Mouse (Mus musculus) midbrain, embryonic 10.5 days (tissue): ENCODE measurements around the gene Slc35f6. TPM values are rescaled to one million over a fixed set of nuclear protein-coding genes. Genes with fewer than 3 reads are reported as not detected.

ENCODE experiments used
- DNase-seq: peaks from one replicate; pipeline ENCODE4 v3.0.0-alpha.2; 2017; ENCODE audit warnings: low spot score
- H3K27ac ChIP-seq: fragments of 300-500 bp; sonication (generic); replicated peaks from 2 replicates; pipeline ENCODE4 v1.5.1; 2016; ENCODE audit warnings: mild to moderate bottlenecking
- H3K27me3 ChIP-seq: fragments of 300-500 bp; sonication (generic); 2 replicates; pipeline ENCODE4 v1.6.1; 2016; ENCODE audit warnings: low read depth, mild to moderate bottlenecking; ENCODE audit not compliant: poor library complexity, severe bottlenecking
- H3K36me3 ChIP-seq: fragments of 300-500 bp; sonication (generic); 2 replicates; pipeline ENCODE4 v1.6.1; 2016; ENCODE audit warnings: mild to moderate bottlenecking, moderate library complexity
- H3K4me1 ChIP-seq: fragments of 300-500 bp; sonication (generic); 2 replicates; pipeline ENCODE4 v1.6.1; 2016
- H3K4me3 ChIP-seq: fragments of 300-500 bp; sonication (generic); 2 replicates; pipeline ENCODE4 v1.5.1; 2016; ENCODE audit warnings: mild to moderate bottlenecking, moderate library complexity
- H3K9me3 ChIP-seq: fragments of 300-500 bp; sonication (generic); replicated peaks from 2 replicates; pipeline ENCODE4 v1.6.1; 2016; ENCODE audit warnings: mild to moderate bottlenecking
- WGBS: fragments of 180-500 bp; shearing (Covaris S2); methylation state at CpG from one replicate; pipeline ENCODE4 v1.1.7; 2016; 5-methylcytosine and 5-hydroxymethylcytosine counted together
- polyA plus RNA-seq: library from polyadenylated mRNA; unstranded; fragments of >200 nt; fragmentation: Nextera tagmentation; extraction: Ambion mirVana; gene quantifications from 2 replicates; pipeline ENCODE4 v1.2.1, GENCODE M21; 2016

Slc35f6 gene
- polyA plus RNA-seq, 1 experiment from 2014 or later = 26.7 TPM

DNA sequence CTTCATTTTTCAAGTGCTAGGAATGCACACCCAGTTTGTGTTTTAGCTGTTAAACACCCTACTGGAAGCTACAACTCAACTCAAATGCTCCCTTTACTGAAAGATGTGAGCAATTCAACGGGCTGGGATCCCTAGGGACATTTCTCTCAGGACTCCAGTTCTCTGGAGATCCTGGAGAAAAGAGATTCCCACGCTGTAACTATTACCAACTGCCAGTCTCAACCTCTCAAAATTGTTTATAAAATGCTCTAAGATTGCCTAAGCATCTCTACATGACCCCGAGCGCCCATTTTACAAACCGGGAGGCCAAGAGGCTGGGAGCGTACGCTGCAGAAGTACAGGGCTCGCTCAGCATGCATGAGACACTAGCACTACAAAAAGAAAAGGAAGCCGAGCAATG, 337 bp upstream of the Slc35f6 start:
- Histone ChIP-seq H3K9me3 (no peaks in the 10 kb centered on the region), H3K27me3 (no peaks in the 10 kb centered on the region), H3K27ac (peak overlapping the region; percentile 81), H3K4me3 (peak overlapping the region; percentile 86), H3K36me3 (peaks cover 8% of the 10 kb centered on the region; the same call in 1 of the 2 replicates), H3K4me1 (peaks cover 29% of the 10 kb centered on the region)
- no peak for DNase-seq
- 20% methylated on average over 9 of the region's 9 CpGs for WGBS

DNA sequence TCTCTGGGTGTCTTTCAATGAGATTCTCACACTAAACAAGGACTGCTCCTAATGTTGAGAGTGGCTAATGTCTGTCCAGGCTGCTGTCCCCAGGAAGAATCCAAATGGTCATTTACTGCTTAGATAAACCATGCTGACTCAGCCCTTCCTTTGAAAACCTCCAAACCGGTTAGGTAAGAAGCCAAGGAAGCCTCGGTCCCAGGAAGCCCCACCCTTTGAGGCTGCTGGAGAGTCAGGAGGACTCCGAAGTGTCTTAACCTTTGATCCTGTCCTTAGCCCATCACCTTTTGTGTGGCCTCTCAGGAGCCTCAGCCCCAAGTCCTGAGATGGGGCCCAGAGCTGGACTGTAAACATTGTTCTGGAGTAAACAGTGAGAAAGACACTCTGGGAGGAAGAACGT, 1.8 kb downstream of the Slc35f6 start:
- H3K27ac ChIP-seq = no peak overlapping the region
- no peaks in the 10 kb centered on the region for H3K27me3 ChIP-seq
- H3K9me3 ChIP-seq = no peaks in the 10 kb centered on the region
- H3K36me3 ChIP-seq = peaks cover 14% of the 10 kb centered on the region
- DNase-seq = no peak
- 73% methylated on average over 4 of the region's 4 CpGs for WGBS
- H3K4me1 ChIP-seq = peaks cover 29% of the 10 kb centered on the region
- H3K4me3 ChIP-seq = peak overlapping the region; percentile 86; the same call in 1 of the 2 replicates

GRCm38 (mm10) chr5:30650756-30651155, 3.0 kb downstream of the Slc35f6 start:
- no peak for DNase-seq
- H3K27me3 ChIP-seq = no peaks in the 10 kb centered on the region
- 84% methylated on average over 3 of the region's 3 CpGs for WGBS

GRCm38 (mm10) chr5:30651554-30651953, 3.8 kb downstream of the Slc35f6 start:
- H3K27me3 ChIP-seq = no peaks in the 10 kb centered on the region
- no peak overlapping the region for H3K27ac ChIP-seq
- WGBS = 92% methylated on average over 3 of the region's 3 CpGs
- DNase-seq = no peak
- H3K36me3 ChIP-seq = peaks cover 33% of the 10 kb centered on the region
- H3K4me1 ChIP-seq = peaks cover 29% of the 10 kb centered on the region
- no peaks in the 10 kb centered on the region for H3K9me3 ChIP-seq
- H3K4me3 ChIP-seq = no peak overlapping the region

More at GRCm38 (mm10) chr5:30650756-30651155, 3.0 kb downstream of the Slc35f6 start:
- H3K4me3 ChIP-seq = no peak overlapping the region
- H3K27ac ChIP-seq = no peak overlapping the region
- no peaks in the 10 kb centered on the region for H3K9me3 ChIP-seq
- H3K36me3 ChIP-seq = peaks cover 25% of the 10 kb centered on the region
- peaks cover 29% of the 10 kb centered on the region for H3K4me1 ChIP-seq

DNA sequence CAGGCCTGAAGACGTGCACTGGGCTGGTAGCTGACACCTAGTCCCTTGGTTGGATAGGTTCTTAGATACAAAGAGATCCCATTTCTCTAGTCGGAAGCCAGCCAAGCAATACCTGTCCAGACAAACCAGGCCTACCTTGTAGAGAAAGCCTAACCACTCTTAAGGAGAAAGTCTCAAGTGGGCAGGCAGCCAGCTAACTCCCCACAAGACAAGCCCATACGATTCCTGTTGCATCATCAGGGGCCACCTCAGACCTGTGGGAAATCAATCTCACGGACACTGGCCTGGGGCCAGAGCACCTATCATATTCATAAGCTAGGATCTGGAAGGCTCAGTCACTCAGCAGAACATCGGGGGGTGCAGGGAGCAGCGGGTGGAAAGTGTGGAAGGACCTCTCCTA, 5.5 kb downstream of the Slc35f6 start:
- DNase-seq = no peak
- 87% methylated on average over 6 of the region's 6 CpGs for WGBS
- Histone ChIP-seq H3K27me3 (no peaks in the 10 kb centered on the region), H3K4me1 (peaks cover 17% of the 10 kb centered on the region), H3K4me3 (no peak overlapping the region), H3K9me3 (no peaks in the 10 kb centered on the region), H3K36me3 (peaks cover 50% of the 10 kb centered on the region), H3K27ac (no peak overlapping the region)

- 82% methylated on average over 8 of the region's 8 CpGs for WGBS
- no peaks in the 10 kb centered on the region for H3K9me3 ChIP-seq
- H3K4me3 ChIP-seq = no peak overlapping the region
- H3K27ac ChIP-seq = no peak overlapping the region
- no peaks in the 10 kb centered on the region for H3K4me1 ChIP-seq
- H3K27me3 ChIP-seq = no peaks in the 10 kb centered on the region
- H3K36me3 ChIP-seq = peaks cover 59% of the 10 kb centered on the region
- no peak for DNase-seq
Measured at GRCm38 (mm10) chr5:30655042-30655441, 7.3 kb downstream of the Slc35f6 start.

- H3K4me3 ChIP-seq = no peak overlapping the region
- DNase-seq = no peak
- no peaks in the 10 kb centered on the region for H3K27me3 ChIP-seq
- 88% methylated on average over 6 of the region's 6 CpGs for WGBS
- H3K27ac ChIP-seq = no peak overlapping the region
- peaks cover 59% of the 10 kb centered on the region for H3K36me3 ChIP-seq
- no peaks in the 10 kb centered on the region for H3K4me1 ChIP-seq
- H3K9me3 ChIP-seq = peaks cover 5% of the 10 kb centered on the region; the same call in 1 of the 2 replicates
Measured at GRCm38 (mm10) chr5:30655526-30656195, 7.9 kb downstream of the Slc35f6 start.

DNA sequence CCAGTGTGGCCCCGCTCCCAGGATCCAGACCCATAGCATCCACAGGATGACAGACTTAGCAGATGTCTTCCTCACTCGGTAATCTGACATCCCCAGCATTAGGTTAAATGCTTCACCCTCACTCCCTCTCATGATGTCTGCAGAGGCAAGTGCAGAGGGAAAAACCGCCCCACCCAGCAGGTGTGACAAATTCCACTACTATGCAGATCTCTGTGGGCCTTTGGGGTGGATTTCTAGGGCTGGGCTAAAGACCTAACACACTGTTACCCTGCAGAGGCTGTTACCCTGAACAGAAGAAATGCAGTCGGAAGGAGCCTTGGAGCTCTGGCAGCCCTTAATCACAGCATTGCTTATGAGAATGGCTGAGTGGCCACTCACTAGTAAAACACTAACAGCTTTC, 11.3 kb downstream of the Slc35f6 start:
- Histone ChIP-seq H3K36me3 (peaks cover 45% of the 10 kb centered on the region), H3K9me3 (peaks cover 9% of the 10 kb centered on the region; the same call in 1 of the 2 replicates), H3K27me3 (no peaks in the 10 kb centered on the region), H3K4me1 (no peaks in the 10 kb centered on the region), H3K27ac (no peak overlapping the region), H3K4me3 (no peak overlapping the region)
- 86% methylated on average over 4 of the region's 4 CpGs for WGBS
- DNase-seq = no peak

- DNase-seq = no peak
- H3K9me3 ChIP-seq = peaks cover 9% of the 10 kb centered on the region; the same call in 1 of the 2 replicates
Measured at GRCm38 (mm10) chr5:30660278-30660677, 12.5 kb downstream of the Slc35f6 start.

GRCm38 (mm10) chr5:30660813-30661212, 13.1 kb downstream of the Slc35f6 start:
- no peaks in the 10 kb centered on the region for H3K27me3 ChIP-seq
- DNase-seq = no peak
- H3K9me3 ChIP-seq = peaks cover 9% of the 10 kb centered on the region; the same call in 1 of the 2 replicates
- H3K36me3 ChIP-seq = peaks cover 33% of the 10 kb centered on the region
- H3K4me1 ChIP-seq = peaks cover under 1% of the 10 kb centered on the region; the same call in 1 of the 2 replicates
- 95% methylated on average over 5 of the region's 5 CpGs for WGBS
- no peak overlapping the region for H3K27ac ChIP-seq
- no peak overlapping the region for H3K4me3 ChIP-seq

More at GRCm38 (mm10) chr5:30660278-30660677, 12.5 kb downstream of the Slc35f6 start:
- H3K27ac ChIP-seq = no peak overlapping the region
- peaks cover 38% of the 10 kb centered on the region for H3K36me3 ChIP-seq
- WGBS = 88% methylated on average over 1 of the region's 1 CpGs
- no peaks in the 10 kb centered on the region for H3K4me1 ChIP-seq
- no peak overlapping the region for H3K4me3 ChIP-seq
- H3K27me3 ChIP-seq = no peaks in the 10 kb centered on the region

DNA sequence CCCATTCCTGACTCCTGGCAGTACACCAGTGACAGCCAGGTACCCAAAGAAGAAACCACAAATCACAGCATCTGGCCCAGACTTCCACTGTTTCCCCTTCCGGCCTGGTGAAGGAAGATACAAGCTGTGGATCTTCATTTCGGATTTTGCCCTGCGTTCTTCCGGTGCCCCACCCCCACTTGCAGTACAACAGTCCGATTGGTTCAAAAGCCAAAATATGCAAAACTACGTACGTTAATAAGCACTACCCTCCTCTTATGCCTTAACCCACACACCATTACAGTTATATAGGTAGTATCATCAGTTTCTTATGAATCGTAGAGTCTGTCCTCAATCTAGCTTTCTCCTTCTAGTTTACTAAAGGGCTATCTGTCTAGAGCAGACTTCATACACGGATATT, 17.6 kb downstream of the Slc35f6 start:
- no peaks in the 10 kb centered on the region for H3K27me3 ChIP-seq
- H3K36me3 ChIP-seq = peaks cover 22% of the 10 kb centered on the region
- no peak overlapping the region for H3K27ac ChIP-seq
- peaks cover 7% of the 10 kb centered on the region; the same call in 1 of the 2 replicates for H3K9me3 ChIP-seq
- DNase-seq = no peak
- peaks cover 28% of the 10 kb centered on the region for H3K4me1 ChIP-seq
- no peak overlapping the region for H3K4me3 ChIP-seq
- 93% methylated on average over 9 of the region's 9 CpGs for WGBS

DNA sequence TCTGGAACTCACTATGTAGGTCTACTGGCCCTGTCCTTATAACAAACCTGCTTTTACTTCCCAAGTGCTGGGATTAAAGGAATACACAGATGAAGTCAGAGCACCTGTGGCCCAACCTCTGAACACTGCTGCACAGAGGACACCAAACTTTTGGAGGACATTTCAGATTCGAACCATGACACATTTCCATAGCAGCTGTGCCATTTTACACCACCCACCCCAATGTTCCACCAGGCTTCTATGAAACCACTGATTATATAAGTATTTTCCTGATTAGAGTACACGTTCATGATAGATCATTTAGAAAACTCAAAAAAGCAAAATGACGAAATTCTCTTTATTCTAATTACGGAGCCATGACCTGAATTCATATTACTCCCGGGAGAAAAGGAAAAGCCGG, 18.2 kb downstream of the Slc35f6 start:
- H3K27ac ChIP-seq = peak overlapping the region; percentile 96

GRCm38 (mm10) chr5:30666391-30667195, 18.9 kb downstream of the Slc35f6 start, which contains the start of gene Cenpa:
Gene Cenpa (plus strand): TSS chr5:30666777.
- WGBS = under 1% methylated on average over 40 of the region's 40 CpGs
- Histone ChIP-seq H3K9me3 (no peaks in the 10 kb centered on the region), H3K4me1 (peaks cover 28% of the 10 kb centered on the region), H3K4me3 (peak within 1 kb of the TSS; percentile 90), H3K36me3 (peaks cover 35% of the 10 kb centered on the region), H3K27ac (peak within 1 kb of the TSS; percentile 96), H3K27me3 (no peaks in the 10 kb centered on the region)
- peak; percentile 89 for DNase-seq

More for the DNA sequence above, 18.2 kb downstream of the Slc35f6 start:
- no peak for DNase-seq
- peaks cover under 1% of the 10 kb centered on the region; the same call in 1 of the 2 replicates for H3K9me3 ChIP-seq
- H3K4me1 ChIP-seq = peaks cover 28% of the 10 kb centered on the region
- H3K27me3 ChIP-seq = no peaks in the 10 kb centered on the region
- peak overlapping the region; percentile 90 for H3K4me3 ChIP-seq
- WGBS = 79% methylated on average over 6 of the region's 6 CpGs
- H3K36me3 ChIP-seq = peaks cover 29% of the 10 kb centered on the region
